26 mouse cellular contexts compared by ENCODE assay signal in genomic region chr5:144086494-144086893, GRCm38 (mm10). TPM values are rescaled to one million over a fixed set of nuclear protein-coding genes. Genes with fewer than 3 reads are reported as not detected.
DNase-seq lines count a peak whose midpoint lies in the region; ATAC-seq and TF ChIP-seq lines count a peak whose summit lies in the region.
"Had no signal": no experiment of that assay in that cellular context is flagged by ENCODE, and none has a peak within 500 bp of the region (broad histone marks: within the 10 kb centered on the region; RNA-seq: fewer than 3 reads in every experiment).

No protein-coding gene starts in this region.

- H3K36me3 ChIP-seq in ES-Bruce4 (ENCODE audit: control insufficient read depth, insufficient read depth, low read length, poor library complexity, severe bottlenecking), result no peaks in the 10 kb centered on the region
- no peaks in the 10 kb centered on the region for H3K36me3 ChIP-seq in intestine, postnatal 0 days (ENCODE audit: control insufficient read depth, insufficient read depth)
- no peaks in the 10 kb centered on the region for H3K36me3 ChIP-seq in stomach, embryonic 16.5 days (ENCODE audit: control insufficient read depth, insufficient read depth, low read length)
- no peaks in the 10 kb centered on the region for H3K36me3 ChIP-seq in hindbrain, embryonic 14.5 days (replicated peaks; ENCODE audit: control insufficient read depth, insufficient read depth)
- H3K36me3 ChIP-seq: embryonic facial prominence, embryonic 10.5 days; heart, embryonic 12.5 days; hindbrain, embryonic 12.5 days; limb, embryonic 10.5 days; liver, embryonic 15.5 days; neural tube, embryonic 15.5 days; stomach, embryonic 15.5 days had no signal

- H3K9ac ChIP-seq in ES-Bruce4 (ENCODE audit: low read depth, poor library complexity, severe bottlenecking), result peak overlapping the region; percentile 9; the same call in 1 of the 2 replicates
- H3K9ac ChIP-seq in intestine, postnatal 0 days (ENCODE audit: low read depth, low read length), result no peak overlapping the region
- no peak overlapping the region for H3K9ac ChIP-seq in stomach, embryonic 16.5 days (ENCODE audit: low read length)
- no peak overlapping the region for H3K9ac ChIP-seq in hindbrain, embryonic 14.5 days
- H3K9ac ChIP-seq: heart, embryonic 12.5 days; hindbrain, embryonic 12.5 days; liver, embryonic 15.5 days; neural tube, embryonic 15.5 days; stomach, embryonic 15.5 days had no signal

- no peaks in the 10 kb centered on the region for H3K27me3 ChIP-seq in ES-Bruce4 (ENCODE audit: control insufficient read depth, insufficient read depth, low read length, poor library complexity, severe bottlenecking)
- H3K27me3 ChIP-seq in intestine, postnatal 0 days (replicated peaks; ENCODE audit: control insufficient read depth, insufficient read depth, low read length), result no peaks in the 10 kb centered on the region
- H3K27me3 ChIP-seq in stomach, embryonic 16.5 days (ENCODE audit: control insufficient read depth, insufficient read depth, low read length), result no peaks in the 10 kb centered on the region
- H3K27me3 ChIP-seq in hindbrain, embryonic 14.5 days (ENCODE audit: control insufficient read depth, insufficient read depth, low read length), result no peaks in the 10 kb centered on the region
- H3K27me3 ChIP-seq: heart, embryonic 12.5 days; hindbrain, embryonic 12.5 days; liver, embryonic 15.5 days; neural tube, embryonic 15.5 days; stomach, embryonic 15.5 days had no signal

- TF ChIP-seq EP300 in ES-Bruce4 (IDR thresholded peaks at IDR 0.05; ENCODE audit: insufficient read depth, low read depth, low read length), result peak; percentile 99

- 36% methylated on average over 2 of the region's 2 CpGs for WGBS in intestine, postnatal 0 days
- 36% methylated on average over 2 of the region's 2 CpGs for WGBS in stomach, embryonic 16.5 days
- WGBS in hindbrain, embryonic 14.5 days, result 64% methylated on average over 2 of the region's 2 CpGs

- no peak overlapping the region for H3K4me3 ChIP-seq in ES-Bruce4 (ENCODE audit: low read depth, low read length)
- H3K4me3 ChIP-seq in intestine, postnatal 0 days (ENCODE audit: low read depth, low read length), result no peak overlapping the region
- no peak overlapping the region for H3K4me3 ChIP-seq in stomach, embryonic 16.5 days (replicated peaks; ENCODE audit: low read length)
- H3K4me3 ChIP-seq in hindbrain, embryonic 14.5 days (replicated peaks; ENCODE audit: low read length), result no peak overlapping the region
- H3K4me3 ChIP-seq: embryonic facial prominence, embryonic 10.5 days; heart, embryonic 12.5 days; hindbrain, embryonic 12.5 days; limb, embryonic 10.5 days; liver, embryonic 15.5 days; neural tube, embryonic 15.5 days; stomach, embryonic 15.5 days had no signal

- no peak for TF ChIP-seq CTCF in ES-Bruce4 (IDR thresholded peaks at IDR 0.05; ENCODE audit: low read depth, low read length)
- TF ChIP-seq CTCF in intestine, postnatal 0 days (IDR thresholded peaks at IDR 0.05; ENCODE audit: low read depth), result no peak

- H3K4me2 ChIP-seq in intestine, postnatal 0 days (replicated peaks; ENCODE audit: low read depth), result no peak overlapping the region
- no peak overlapping the region for H3K4me2 ChIP-seq in stomach, embryonic 16.5 days (ENCODE audit: low read depth, low read length)
- H3K4me2 ChIP-seq in hindbrain, embryonic 14.5 days (replicated peaks), result no peak overlapping the region
- H3K4me2 ChIP-seq: heart, embryonic 12.5 days; hindbrain, embryonic 12.5 days; liver, embryonic 15.5 days; midbrain, embryonic 11.5 days; neural tube, embryonic 15.5 days; stomach, embryonic 15.5 days had no signal

- DNase-seq in R1 (ENCODE audit: low read depth, low spot score), result peak; percentile 92
- no peak for DNase-seq in right cerebral cortex, postnatal 36 days (ENCODE audit: low spot score in 2 of 2)
- DNase-seq in kidney, adult 18-20 months, result no peak
- DNase-seq in hindbrain, embryonic 14.5 days (ENCODE audit: low spot score), result no peak
- DNase-seq: adrenal gland, adult 2 months; B cell, adult 2 months; cerebellum, adult 11 months; cerebellum, postnatal 10 days; gastrocnemius, postnatal 10 days; heart, adult 11 months; heart, postnatal 10 days; kidney, postnatal 36 days; liver had no signal

- peaks cover 6% of the 10 kb centered on the region for H3K4me1 ChIP-seq in ES-Bruce4 (ENCODE audit: control insufficient read depth, insufficient read depth, low read length)
- H3K4me1 ChIP-seq in intestine, postnatal 0 days (replicated peaks; ENCODE audit: control insufficient read depth, insufficient read depth, low read length), result 0 out of 2 replicates have a peak, but pooled peaks cover 4% of the 10 kb centered on the region
- no peaks in the 10 kb centered on the region for H3K4me1 ChIP-seq in stomach, embryonic 16.5 days (ENCODE audit: control insufficient read depth, insufficient read depth, low read length)
- H3K4me1 ChIP-seq in hindbrain, embryonic 14.5 days (replicated peaks; ENCODE audit: control insufficient read depth, insufficient read depth, low read length), result no peaks in the 10 kb centered on the region
- H3K4me1 ChIP-seq: embryonic facial prominence, embryonic 10.5 days; heart, embryonic 12.5 days; hindbrain, embryonic 12.5 days; limb, embryonic 10.5 days; liver, embryonic 15.5 days; neural tube, embryonic 15.5 days; stomach, embryonic 15.5 days had no signal

- ATAC-seq in intestine, postnatal 0 days, result peak; percentile 80
- ATAC-seq in stomach, embryonic 16.5 days (ENCODE audit: insufficient read depth, low FRiP score), result peak; percentile 68; the same call in 1 of the 2 replicates
- ATAC-seq in hindbrain, embryonic 14.5 days (ENCODE audit: low FRiP score), result no peak
- ATAC-seq: forebrain, embryonic 16.5 days had no signal

- TF ChIP-seq POLR2A in ES-Bruce4 (IDR thresholded peaks at IDR 0.05; ENCODE audit: insufficient read depth, low read length), result no peak

- no peaks in the 10 kb centered on the region; the same call in 1 of the 2 replicates for H3K9me3 ChIP-seq in ES-Bruce4 (replicated peaks; ENCODE audit: control insufficient read depth, insufficient read depth, low read length, poor library complexity, severe bottlenecking)
- no peaks in the 10 kb centered on the region for H3K9me3 ChIP-seq in intestine, postnatal 0 days (ENCODE audit: control insufficient read depth)
- H3K9me3 ChIP-seq in stomach, embryonic 16.5 days (replicated peaks; ENCODE audit: control insufficient read depth, low read length), result no peaks in the 10 kb centered on the region
- H3K9me3 ChIP-seq in hindbrain, embryonic 14.5 days (ENCODE audit: control insufficient read depth, low read length), result no peaks in the 10 kb centered on the region
- H3K9me3 ChIP-seq: embryonic facial prominence, embryonic 10.5 days; heart, embryonic 12.5 days; hindbrain, embryonic 12.5 days; limb, embryonic 10.5 days; liver, embryonic 15.5 days; neural tube, embryonic 15.5 days; stomach, embryonic 15.5 days had no signal

- peak overlapping the region; percentile 88 for H3K27ac ChIP-seq in ES-Bruce4 (ENCODE audit: insufficient read depth, low read length)
- H3K27ac ChIP-seq in intestine, postnatal 0 days (ENCODE audit: low read depth, low read length), result peak overlapping the region; percentile 15; the same call in 1 of the 2 replicates
- H3K27ac ChIP-seq in stomach, embryonic 16.5 days (ENCODE audit: low read length), result peak overlapping the region; percentile 65; the same call in 1 of the 2 replicates
- H3K27ac ChIP-seq in hindbrain, embryonic 14.5 days, result no peak overlapping the region
- H3K27ac ChIP-seq: embryonic facial prominence, embryonic 10.5 days; hindbrain, embryonic 12.5 days; limb, embryonic 10.5 days; liver, embryonic 15.5 days; macrophage; neural tube, embryonic 15.5 days; stomach, embryonic 15.5 days had no signal

RNA-seq across cellular contexts. Expression of gene Lmtk2, which starts 13.7 kb away (rescaled TPM):
- polyA plus RNA-seq in ES-Bruce4 (2011; ENCODE audit: insufficient read depth, insufficient read length, low read depth, missing spikeins), result 46.2 and 47.1 TPM in 2 replicates
- 4.9 and 5.8 TPM in 2 replicates for polyA plus RNA-seq in intestine, postnatal 0 days (2015; fragmentation: Nextera tagmentation; extraction: Ambion mirVana)
- 6.5 TPM in 2 replicates for polyA plus RNA-seq in stomach, embryonic 16.5 days (2015; fragmentation: Nextera tagmentation; extraction: Ambion mirVana)
- 10.8 and 11.2 TPM in 2 replicates for polyA plus RNA-seq in hindbrain, embryonic 14.5 days (2014; fragmentation: Nextera tagmentation; extraction: Ambion mirVana)
